Mouse (Mus musculus) large intestine, adult 2 months (tissue): ENCODE results near the gene Eml5. TPM values are rescaled to one million over a fixed set of nuclear protein-coding genes. Genes with fewer than 3 reads are reported as not detected.

Source experiments
- DNase-seq: peaks from one replicate; pipeline ENCODE4 v3.0.0-alpha.2; 2012; ENCODE audit warnings: low read depth, low spot score
- WGBS: fragments of 180-500 bp; shearing (Covaris S2); methylation state at CpG from one replicate; pipeline ENCODE4 v1.1.7; 2018; 5-methylcytosine and 5-hydroxymethylcytosine counted together
- polyA plus RNA-seq: library from polyadenylated mRNA; depleted of rRNA; stranded (reverse); fragments of >200 nt; gene quantifications from 2 replicates; pipeline ENCODE4 v1.2.3, GENCODE M21; 2012; rRNA removed

The Eml5 gene
- polyA plus RNA-seq = 0.30 and 1.6 TPM in 2 replicates

DNA sequence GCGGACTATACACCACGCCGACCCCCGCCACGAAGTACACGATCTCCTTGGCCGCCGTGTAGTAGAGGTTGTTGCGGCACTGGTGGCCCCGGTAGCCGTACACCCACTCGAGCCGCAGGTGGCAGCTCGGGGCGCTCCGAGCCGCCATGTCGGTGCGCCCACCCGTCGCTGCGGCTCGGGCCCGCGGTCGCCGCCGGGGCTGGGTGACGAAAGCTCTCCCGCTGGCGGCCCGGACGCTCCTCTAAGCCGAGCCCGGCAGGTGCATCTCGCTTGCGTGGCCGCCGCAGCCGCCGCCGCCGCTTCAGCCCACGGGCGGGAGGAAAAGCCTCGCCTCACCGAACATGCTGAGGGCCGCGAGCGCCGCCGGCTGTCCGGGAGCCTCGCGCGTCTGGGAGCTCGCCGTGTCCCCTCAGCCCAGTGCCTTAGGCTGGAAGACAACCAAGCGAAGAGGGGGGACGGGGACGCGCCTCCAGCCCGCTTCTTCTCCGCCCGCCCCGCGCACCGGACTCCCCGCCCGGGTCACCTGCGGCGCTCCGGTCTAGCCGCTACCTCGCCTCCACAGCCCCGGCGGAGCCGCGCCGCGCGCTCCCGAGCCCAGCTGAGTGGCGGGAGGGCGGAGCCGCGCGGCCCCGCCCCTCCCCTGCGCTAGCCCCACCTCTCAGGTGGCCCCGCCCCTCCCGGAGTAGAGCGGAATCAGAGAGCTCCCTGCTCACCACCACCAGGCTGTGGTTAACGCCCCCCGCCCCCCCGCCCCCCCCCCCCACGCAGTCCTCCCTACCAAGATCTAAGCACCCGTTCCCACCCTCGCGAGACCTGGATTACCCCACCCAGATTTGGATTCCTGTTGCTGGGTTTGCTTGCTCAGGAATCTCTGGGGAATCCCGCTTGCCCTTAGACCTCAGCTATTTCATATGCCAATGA lies at the start of gene Eml5:
Eml5 (minus strand) TSS at position 604 of the 921 bp plus-strand sequence.
- under 1% methylated on average over 80 of the region's 101 CpGs for WGBS
- DNase-seq = peak; percentile 35

DNA sequence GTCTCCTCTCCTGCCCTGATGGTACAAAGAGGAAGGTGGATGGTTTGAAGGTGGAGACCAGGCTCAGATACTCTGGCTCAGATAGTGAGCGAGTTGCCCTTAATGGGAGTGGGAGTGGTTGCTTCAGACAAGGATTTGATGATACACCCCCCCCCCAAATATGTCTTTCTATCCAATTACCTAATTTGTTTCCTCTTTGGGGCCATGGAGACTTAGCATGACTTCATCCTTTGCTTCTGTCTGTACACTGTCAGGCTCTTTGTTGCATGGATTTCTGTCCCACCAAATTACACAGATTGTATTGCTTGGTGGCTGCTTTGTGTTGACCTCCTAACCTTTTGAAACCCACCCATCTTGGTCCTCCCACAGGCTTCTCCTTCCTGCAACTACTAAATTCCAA lies 31.6 kb upstream of the Eml5 start:
- no peak for DNase-seq

GRCm38 (mm10) chr12:98932441-98932840 lies 31.2 kb upstream of the Eml5 start:
- no peak for DNase-seq
- 90% methylated on average over 4 of the region's 4 CpGs for WGBS

More for the DNA sequence above, 31.6 kb upstream of the Eml5 start:
- 94% methylated on average over 1 of the region's 1 CpGs for WGBS

DNA sequence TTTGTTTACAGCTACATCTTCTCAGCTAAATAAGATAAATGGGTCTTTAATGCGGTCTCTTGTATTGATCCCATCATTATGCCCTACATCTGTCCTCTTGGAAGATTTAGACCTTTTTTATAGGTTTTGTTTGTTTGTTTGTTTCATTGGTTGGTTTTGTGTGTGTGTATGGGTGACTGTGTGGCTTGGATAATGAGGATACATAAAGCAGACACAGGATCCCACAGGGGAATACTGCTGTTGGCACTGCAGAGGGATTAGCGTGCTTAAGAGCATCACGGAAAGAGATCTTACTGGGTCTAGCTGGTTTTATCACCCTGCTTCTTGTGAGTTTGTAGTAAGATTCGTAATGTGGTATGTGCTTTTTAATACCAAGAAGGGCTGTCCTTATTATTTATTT lies 29.9 kb upstream of the Eml5 start:
- DNase-seq = no peak
- 83% methylated on average over 4 of the region's 4 CpGs for WGBS

GRCm38 (mm10) chr12:98920194-98920991 lies 19.1 kb upstream of the Eml5 start, which contains the start of gene Ttc8:
TSS of gene Ttc8 (plus strand) at chr12:98920574.
- WGBS = under 1% methylated on average over 35 of the region's 35 CpGs
- DNase-seq = peak; percentile 11

DNA sequence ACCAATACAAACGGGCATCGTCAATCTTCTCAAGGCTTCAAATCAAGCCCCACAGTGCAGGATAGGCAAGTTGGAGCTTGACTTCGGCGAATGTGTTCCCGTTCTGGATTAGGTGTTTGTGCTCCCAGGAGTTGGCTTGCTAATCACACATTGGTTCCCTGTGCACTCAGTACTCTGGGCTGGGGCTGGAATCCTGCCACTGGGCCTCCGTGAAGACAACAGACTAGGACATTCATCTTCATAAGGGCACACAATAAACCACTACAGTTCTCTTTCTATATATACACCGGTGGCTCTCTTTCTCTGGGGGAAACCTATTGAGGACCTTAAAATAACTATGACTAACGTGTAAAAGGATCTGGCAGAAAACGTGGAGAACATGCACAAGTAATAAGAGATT lies 8.8 kb upstream of the Eml5 start:
- 73% methylated on average over 9 of the region's 9 CpGs for WGBS
- DNase-seq = no peak

- no peak for DNase-seq
- 74% methylated on average over 5 of the region's 5 CpGs for WGBS
Observed at GRCm38 (mm10) chr12:98905466-98905865, 4.2 kb upstream of the Eml5 start.

- DNase-seq = no peak
- WGBS = 7% methylated on average over 31 of the region's 31 CpGs
Observed at GRCm38 (mm10) chr12:98900341-98900880, 873 bp downstream of the Eml5 start.

- WGBS = 85% methylated on average over 6 of the region's 6 CpGs
Observed at GRCm38 (mm10) chr12:98899676-98900075, 1.6 kb downstream of the Eml5 start.

GRCm38 (mm10) chr12:98896761-98897160 lies 4.5 kb downstream of the Eml5 start:
- no peak for DNase-seq
- WGBS = 57% methylated on average over 1 of the region's 1 CpGs

More at GRCm38 (mm10) chr12:98899676-98900075, 1.6 kb downstream of the Eml5 start:
- DNase-seq = no peak

DNA sequence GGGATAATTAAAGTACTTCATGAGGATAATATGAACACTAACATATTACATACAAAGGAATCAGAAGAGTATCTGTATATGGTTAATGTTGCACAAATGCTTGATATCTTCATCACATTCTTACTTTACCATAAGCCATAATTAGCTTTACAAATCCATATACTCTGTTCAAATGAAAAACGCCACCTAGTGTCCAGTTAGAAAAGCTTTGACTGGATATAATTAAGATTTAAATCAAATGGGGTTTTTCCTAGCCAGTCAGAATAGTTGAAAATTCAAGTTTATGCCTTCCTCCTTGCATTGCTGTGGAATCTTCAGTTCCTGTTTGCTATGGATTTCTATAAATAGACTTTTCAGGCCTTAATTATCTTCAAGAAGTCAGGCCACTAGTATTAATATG lies 16.8 kb downstream of the Eml5 start:
- 0% methylated on average over 1 of the region's 1 CpGs for WGBS
- DNase-seq = no peak

DNA sequence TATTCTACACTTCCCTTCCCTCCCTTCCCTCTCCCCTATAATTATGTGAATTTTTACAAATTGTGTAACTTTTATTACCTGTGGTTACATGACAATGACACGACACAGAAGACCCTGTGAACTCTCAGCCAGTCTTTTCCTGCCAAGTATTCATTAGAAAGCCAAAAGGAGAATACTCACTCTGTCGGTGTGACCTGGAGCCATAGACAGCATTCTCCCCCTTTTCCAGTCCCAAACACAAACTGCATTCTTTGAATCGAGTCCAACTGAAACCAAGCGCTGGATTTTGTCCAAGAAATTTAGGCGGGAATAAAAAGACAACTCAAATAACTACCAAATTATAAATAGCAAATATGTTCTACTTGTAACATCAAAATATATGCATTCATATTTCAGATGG lies 19.5 kb downstream of the Eml5 start:
- no peak for DNase-seq
- 26% methylated on average over 5 of the region's 5 CpGs for WGBS

- 88% methylated on average over 1 of the region's 1 CpGs for WGBS
- no peak for DNase-seq
Observed at GRCm38 (mm10) chr12:98878693-98879092, 22.6 kb downstream of the Eml5 start.

DNA sequence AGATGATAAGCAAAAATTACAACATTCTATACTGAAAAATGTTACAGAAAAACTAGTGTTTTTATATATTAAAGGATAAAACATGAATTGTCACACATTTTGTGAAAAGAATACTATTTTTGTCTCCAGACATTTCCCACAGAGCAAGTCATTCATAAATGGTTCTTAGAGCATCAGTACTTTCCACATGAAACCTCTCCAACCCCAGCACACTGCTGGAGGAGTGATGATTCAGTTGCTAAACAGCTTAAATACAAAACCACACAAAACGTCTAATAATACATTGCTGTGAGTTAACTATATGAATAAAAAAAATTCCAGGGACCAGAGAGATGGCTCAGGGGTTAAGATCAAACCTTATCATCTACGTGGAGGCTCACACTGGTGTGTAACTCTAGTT lies 26.1 kb downstream of the Eml5 start:
- 52% methylated on average over 2 of the region's 2 CpGs for WGBS
- no peak for DNase-seq

GRCm38 (mm10) chr12:98872836-98873235 lies 28.4 kb downstream of the Eml5 start:
- WGBS = 70% methylated on average over 10 of the region's 10 CpGs
- DNase-seq = no peak

DNA sequence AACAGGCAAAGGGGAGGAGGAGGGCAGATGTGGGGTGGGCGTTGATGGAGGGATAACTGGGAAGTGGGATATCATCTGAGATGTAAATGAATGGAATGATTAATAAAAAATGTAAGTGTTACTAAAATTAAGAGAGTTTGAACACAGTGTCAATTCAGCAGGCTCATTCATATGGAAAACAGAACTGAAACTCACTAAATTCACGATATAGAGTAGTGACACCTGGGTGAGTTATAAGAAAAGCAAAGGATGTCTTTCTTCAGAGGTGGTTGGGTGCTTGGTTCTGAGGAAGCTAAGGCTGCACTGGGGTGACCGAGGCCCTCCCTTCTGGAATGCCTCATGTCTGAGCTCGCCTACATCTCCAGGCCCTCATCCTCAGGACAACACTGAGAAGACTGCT lies 37.8 kb downstream of the Eml5 start:
- DNase-seq = no peak
- WGBS = 81% methylated on average over 4 of the region's 4 CpGs

DNA sequence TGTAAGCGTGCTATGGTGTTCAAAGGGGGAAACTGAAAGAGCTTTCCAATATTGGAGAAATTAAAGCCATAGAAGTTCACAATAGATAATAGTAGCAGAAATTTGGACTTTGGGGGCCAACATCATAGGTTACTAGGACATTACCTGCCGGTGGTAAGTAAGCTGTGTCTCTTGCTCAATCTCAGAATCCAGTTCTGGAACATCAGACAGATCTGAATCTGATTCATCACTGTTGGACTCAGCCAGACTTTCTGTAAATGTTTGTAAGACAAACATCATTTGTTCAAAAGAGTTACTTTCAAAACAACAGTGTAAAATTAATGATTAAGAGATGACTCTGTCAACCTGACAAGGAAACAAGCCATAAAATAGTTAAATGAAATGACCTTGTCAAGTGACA lies 41.0 kb downstream of the Eml5 start:
- no peak for DNase-seq
- 71% methylated on average over 2 of the region's 2 CpGs for WGBS

GRCm38 (mm10) chr12:98850767-98851166 lies 50.5 kb downstream of the Eml5 start:
- WGBS = 28% methylated on average over 3 of the region's 3 CpGs

DNA sequence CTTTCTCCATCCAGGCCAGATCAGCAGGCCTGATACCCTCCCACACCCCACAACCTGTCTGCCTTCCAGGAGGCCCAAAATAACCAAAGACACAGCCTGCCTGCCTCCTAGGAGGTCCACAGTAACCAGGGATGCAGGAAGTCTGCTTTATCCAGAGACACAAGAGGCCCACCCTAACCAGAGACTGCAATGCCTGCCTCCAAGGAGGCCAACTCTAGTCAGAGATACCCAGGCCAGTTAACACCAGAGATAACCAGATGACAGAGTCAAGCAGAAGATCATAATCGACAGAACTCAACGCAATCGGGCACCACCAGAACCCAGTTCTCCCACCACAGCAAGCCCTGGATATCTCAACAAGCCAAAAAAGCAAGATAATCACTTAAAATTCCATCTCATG lies 56.5 kb downstream of the Eml5 start:
- no peak for DNase-seq
- 95% methylated on average over 3 of the region's 3 CpGs for WGBS

More at GRCm38 (mm10) chr12:98850767-98851166, 50.5 kb downstream of the Eml5 start:
- no peak for DNase-seq

DNA sequence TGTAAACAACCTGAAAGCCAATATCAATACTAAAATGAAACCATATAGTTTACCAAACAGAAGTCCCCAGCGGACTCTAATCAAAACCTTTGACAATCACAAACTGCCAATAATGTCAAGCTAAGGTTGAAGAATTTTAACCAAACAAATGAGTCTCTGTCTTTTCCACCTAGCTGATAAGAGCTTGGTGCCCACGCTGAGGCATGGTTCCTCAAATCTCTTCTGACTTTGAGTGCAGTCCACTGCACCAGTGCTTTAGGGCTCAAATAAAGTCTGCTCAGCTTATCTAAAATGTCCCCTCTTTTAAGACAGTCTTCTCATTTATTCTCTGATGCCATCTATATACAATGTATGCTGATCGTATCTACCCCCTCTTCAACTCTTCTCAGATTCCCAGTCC lies 61.1 kb downstream of the Eml5 start:
- no peak for DNase-seq
- 70% methylated on average over 3 of the region's 3 CpGs for WGBS
